Mouse (Mus musculus): ENCODE data around the gene Galnt15. TPM values are rescaled to one million over a fixed set of nuclear protein-coding genes. Genes with fewer than 3 reads are reported as not detected.

Galnt15 gene
- 0.44 and 0.73 TPM in 2 replicates for polyA plus RNA-seq (2015; fragmentation: Nextera tagmentation; extraction: Ambion mirVana)

DNA sequence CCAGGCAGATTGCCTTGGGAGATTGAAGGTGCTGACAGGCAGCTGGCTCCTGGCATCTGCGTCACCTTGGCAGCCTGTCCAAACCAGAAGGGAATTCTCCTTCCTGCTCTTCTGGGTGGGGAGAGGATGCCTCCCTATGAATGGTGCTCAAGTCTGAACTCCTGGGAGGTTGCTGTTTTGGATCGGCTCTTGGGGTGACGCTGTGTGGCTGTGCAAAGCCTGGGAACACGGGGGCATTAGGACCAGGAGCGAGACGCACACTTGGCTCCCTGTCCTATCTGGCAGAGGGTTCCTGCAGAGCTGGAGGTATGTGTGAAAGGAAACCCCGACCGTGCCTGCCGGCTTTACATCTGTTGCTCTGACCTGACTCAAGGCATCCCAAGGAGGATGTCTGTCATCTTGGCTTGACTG, at the start of gene Galnt15:
TSS of gene Galnt15 (plus strand) at position 309 of the 411 bp plus-strand sequence.
- Histone ChIP-seq H3K9me3 (ENCODE audit: low read length) (no peaks in the 10 kb centered on the region), H3K4me2 (replicated peaks; ENCODE audit: low read depth, low read length) (peak within 1 kb of the TSS; percentile 37), H3K9ac (replicated peaks; ENCODE audit: low read depth) (no peak within 1 kb of the TSS), H3K27ac (ENCODE audit: low read length) (no peak within 1 kb of the TSS), H3K36me3 (ENCODE audit: insufficient read depth, low read length) (no peaks in the 10 kb centered on the region), H3K4me3 (ENCODE audit: low read depth, low read length) (no peak within 1 kb of the TSS), H3K4me1 (ENCODE audit: insufficient read depth, low read depth, low read length) (no peaks in the 10 kb centered on the region), H3K27me3 (replicated peaks; ENCODE audit: insufficient read depth, low read length) (no peaks in the 10 kb centered on the region)
- peak; percentile 68 for ATAC-seq
- WGBS, result 1% methylated on average over 9 of the region's 9 CpGs
- TF ChIP-seq CTCF (IDR thresholded peaks at IDR 0.05) (peak; percentile 4; the same call in 1 of the 2 replicates), EP300 (IDR thresholded peaks at IDR 0.05) (no peak)
- DNase-seq (ENCODE audit: low spot score), result peak; percentile 65

DNA sequence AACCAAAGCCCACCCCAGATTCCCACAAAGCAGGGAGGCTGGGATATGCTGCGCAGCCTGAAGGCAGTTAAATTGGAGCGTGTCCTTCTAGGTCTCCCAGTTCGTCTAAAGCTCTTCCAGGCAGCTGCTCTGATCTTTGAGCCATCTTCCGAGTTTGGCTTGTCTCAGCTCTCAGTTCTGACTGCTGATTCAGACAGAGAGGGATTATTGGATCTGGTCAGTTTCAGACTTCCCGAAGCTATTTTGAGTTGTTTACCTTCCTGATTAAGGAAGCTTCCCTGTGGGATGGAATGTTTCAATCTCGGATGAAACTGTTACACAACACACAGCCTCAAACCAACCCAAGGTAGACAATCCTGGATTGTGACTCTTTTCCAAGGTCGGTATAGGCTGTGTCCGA, 34.8 kb upstream of the Galnt15 start:
- ATAC-seq, result no peak
- H3K9me3 ChIP-seq (ENCODE audit: low read length), result no peaks in the 10 kb centered on the region
- 37% methylated on average over 8 of the region's 8 CpGs for WGBS

GRCm38 (mm10) chr14:32000941-32001340, 27.8 kb upstream of the Galnt15 start:
- ATAC-seq (no peak), DNase-seq (ENCODE audit: low spot score) (no peak)
- no peaks in the 10 kb centered on the region for H3K36me3 ChIP-seq (ENCODE audit: insufficient read depth, low read length)
- H3K4me2 ChIP-seq (replicated peaks; ENCODE audit: low read depth, low read length), result no peak overlapping the region
- no peaks in the 10 kb centered on the region for H3K27me3 ChIP-seq (replicated peaks; ENCODE audit: insufficient read depth, low read length)
- H3K9me3 ChIP-seq (ENCODE audit: low read length), result no peaks in the 10 kb centered on the region
- no peaks in the 10 kb centered on the region for H3K4me1 ChIP-seq (ENCODE audit: insufficient read depth, low read depth, low read length)
- 63% methylated on average over 7 of the region's 7 CpGs for WGBS
- H3K4me3 ChIP-seq (ENCODE audit: low read depth, low read length), result no peak overlapping the region
- no peak overlapping the region for H3K27ac ChIP-seq (ENCODE audit: low read length)
- no peak overlapping the region for H3K9ac ChIP-seq (replicated peaks; ENCODE audit: low read depth)
- TF ChIP-seq CTCF (IDR thresholded peaks at IDR 0.05) (no peak), EP300 (IDR thresholded peaks at IDR 0.05) (no peak)

More for the DNA sequence above, 34.8 kb upstream of the Galnt15 start:
- Histone ChIP-seq H3K27me3 (replicated peaks; ENCODE audit: insufficient read depth, low read length) (no peaks in the 10 kb centered on the region), H3K4me3 (ENCODE audit: low read depth, low read length) (no peak overlapping the region), H3K4me1 (ENCODE audit: insufficient read depth, low read depth, low read length) (no peaks in the 10 kb centered on the region), H3K4me2 (replicated peaks; ENCODE audit: low read depth, low read length) (no peak overlapping the region), H3K27ac (ENCODE audit: low read length) (no peak overlapping the region), H3K36me3 (ENCODE audit: insufficient read depth, low read length) (no peaks in the 10 kb centered on the region), H3K9ac (replicated peaks; ENCODE audit: low read depth) (no peak overlapping the region)
- TF ChIP-seq EP300 (IDR thresholded peaks at IDR 0.05) (no peak), CTCF (IDR thresholded peaks at IDR 0.05) (no peak)
- no peak for DNase-seq (ENCODE audit: low spot score)

GRCm38 (mm10) chr14:32002502-32003338, 26.1 kb upstream of the Galnt15 start:
- H3K27ac ChIP-seq (ENCODE audit: low read length), result no peak overlapping the region
- no peaks in the 10 kb centered on the region for H3K4me1 ChIP-seq (ENCODE audit: insufficient read depth, low read depth, low read length)
- no peak overlapping the region for H3K9ac ChIP-seq (replicated peaks; ENCODE audit: low read depth)
- TF ChIP-seq CTCF (IDR thresholded peaks at IDR 0.05), result no peak
- ATAC-seq, result no peak
- H3K4me2 ChIP-seq (replicated peaks; ENCODE audit: low read depth, low read length), result no peak overlapping the region
- no peaks in the 10 kb centered on the region for H3K9me3 ChIP-seq (ENCODE audit: low read length)
- no peaks in the 10 kb centered on the region for H3K36me3 ChIP-seq (ENCODE audit: insufficient read depth, low read length)
- no peaks in the 10 kb centered on the region for H3K27me3 ChIP-seq (replicated peaks; ENCODE audit: insufficient read depth, low read length)
- DNase-seq (ENCODE audit: low spot score), result no peak
- WGBS, result 78% methylated on average over 15 of the region's 15 CpGs
- H3K4me3 ChIP-seq (ENCODE audit: low read depth, low read length), result no peak overlapping the region

DNA sequence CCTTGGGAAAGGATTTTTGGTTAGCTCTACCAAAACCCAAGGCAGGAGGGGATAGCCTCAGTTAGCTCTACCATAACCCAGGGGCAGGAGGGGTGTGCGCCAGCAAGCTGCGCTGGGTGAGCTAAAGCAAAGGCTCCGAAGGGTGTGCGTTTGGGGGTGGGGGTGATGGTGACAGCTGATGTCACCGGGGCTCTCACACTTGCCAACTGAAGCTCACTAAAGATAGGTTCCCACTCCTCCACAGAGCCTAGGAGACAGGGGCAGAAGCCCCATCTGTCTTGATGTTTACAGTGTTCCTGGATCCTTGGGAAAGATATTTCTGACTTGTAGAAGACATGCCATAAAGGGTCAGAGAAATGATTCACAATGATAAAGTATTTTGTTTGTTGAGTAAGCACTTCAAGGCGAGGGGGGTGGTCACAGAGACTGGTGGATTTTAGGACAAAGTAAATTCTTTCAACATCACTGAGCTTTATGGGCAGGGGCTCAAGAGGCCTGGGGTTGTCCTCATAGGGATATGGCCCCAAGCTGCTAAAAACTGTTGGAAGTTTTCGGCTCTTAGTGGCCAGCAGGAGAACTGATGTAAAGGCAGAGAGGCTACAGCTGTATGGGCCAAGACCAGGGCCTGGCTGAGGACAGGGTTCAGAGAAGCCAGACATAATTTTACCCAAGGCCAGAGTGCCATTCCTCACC, 24.7 kb upstream of the Galnt15 start:
- Histone ChIP-seq H3K4me3 (ENCODE audit: low read depth, low read length) (no peak overlapping the region), H3K4me1 (ENCODE audit: insufficient read depth, low read depth, low read length) (no peaks in the 10 kb centered on the region), H3K27ac (ENCODE audit: low read length) (no peak overlapping the region), H3K9ac (replicated peaks; ENCODE audit: low read depth) (no peak overlapping the region), H3K4me2 (replicated peaks; ENCODE audit: low read depth, low read length) (no peak overlapping the region), H3K27me3 (replicated peaks; ENCODE audit: insufficient read depth, low read length) (no peaks in the 10 kb centered on the region), H3K9me3 (ENCODE audit: low read length) (no peaks in the 10 kb centered on the region), H3K36me3 (ENCODE audit: insufficient read depth, low read length) (no peaks in the 10 kb centered on the region)
- TF ChIP-seq EP300 (IDR thresholded peaks at IDR 0.05) (no peak), CTCF (IDR thresholded peaks at IDR 0.05) (no peak)
- DNase-seq (ENCODE audit: low spot score), result peak; percentile 64
- WGBS, result 40% methylated on average over 7 of the region's 7 CpGs
- ATAC-seq, result peak; percentile 79

DNA sequence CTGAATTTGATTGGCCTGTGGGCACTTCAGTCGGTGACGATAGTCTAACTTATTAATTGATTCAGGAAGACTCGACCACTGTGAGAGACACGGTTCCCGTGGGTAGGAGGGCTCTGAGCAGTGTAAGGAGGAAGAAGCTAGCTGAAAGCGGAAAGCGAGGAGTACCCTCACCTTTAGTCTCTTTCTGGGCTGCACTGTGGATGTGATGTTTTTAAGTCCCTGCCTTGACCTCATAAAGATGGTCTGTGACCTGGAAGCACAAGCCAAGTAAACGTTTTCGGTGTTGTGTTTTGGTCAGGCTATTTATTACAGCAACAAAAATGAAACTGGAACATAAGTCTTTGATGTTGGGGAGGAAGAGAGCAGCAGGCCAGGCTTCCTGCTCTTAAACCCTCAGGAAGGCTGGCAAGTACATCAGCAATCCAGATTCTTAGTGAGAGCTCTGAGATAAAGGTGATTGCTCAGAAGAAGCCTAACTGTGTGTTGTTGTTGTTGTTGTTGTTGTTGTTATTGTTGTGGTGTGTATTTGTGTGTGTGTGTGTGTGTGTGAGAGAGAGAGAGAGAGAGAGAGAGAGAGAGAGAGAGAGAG, 23.0 kb upstream of the Galnt15 start:
- no peak overlapping the region for H3K27ac ChIP-seq (ENCODE audit: low read length)
- H3K4me1 ChIP-seq (ENCODE audit: insufficient read depth, low read depth, low read length), result no peaks in the 10 kb centered on the region
- no peak overlapping the region for H3K9ac ChIP-seq (replicated peaks; ENCODE audit: low read depth)
- ATAC-seq (no peak), DNase-seq (ENCODE audit: low spot score) (no peak)
- TF ChIP-seq CTCF (IDR thresholded peaks at IDR 0.05) (no peak), EP300 (IDR thresholded peaks at IDR 0.05) (no peak)
- H3K9me3 ChIP-seq (ENCODE audit: low read length), result no peaks in the 10 kb centered on the region
- H3K4me2 ChIP-seq (replicated peaks; ENCODE audit: low read depth, low read length), result no peak overlapping the region
- H3K27me3 ChIP-seq (replicated peaks; ENCODE audit: insufficient read depth, low read length), result no peaks in the 10 kb centered on the region
- WGBS, result 50% methylated on average over 9 of the region's 9 CpGs
- no peaks in the 10 kb centered on the region for H3K36me3 ChIP-seq (ENCODE audit: insufficient read depth, low read length)
- no peak overlapping the region for H3K4me3 ChIP-seq (ENCODE audit: low read depth, low read length)

Measured in lung, postnatal 0 days (tissue).